Mouse (Mus musculus): ENCODE data around the gene Rbms3.

The Rbms3 gene

GRCm38 (mm10) chr9:117373164-117373741 is 256.5 kb downstream of the Rbms3 start:
- DNase-seq: peak; percentile 63 to 76

- no peak for DNase-seq
These were observed 257.7 kb downstream of the Rbms3 start for GRCm38 (mm10) chr9:117371980-117372379.

GRCm38 (mm10) chr9:117370086-117370485 is 259.6 kb downstream of the Rbms3 start:
- DNase-seq: no peak

- DNase-seq: no peak
These were observed 261.7 kb downstream of the Rbms3 start for GRCm38 (mm10) chr9:117368016-117368415.

- peak in 1 of 2 experiments; percentile 18 for DNase-seq
These were observed 265.1 kb downstream of the Rbms3 start for GRCm38 (mm10) chr9:117364610-117365009.

GRCm38 (mm10) chr9:117361431-117361830 is 268.3 kb downstream of the Rbms3 start:
- DNase-seq: no peak

GRCm38 (mm10) chr9:117356764-117357442 is 272.8 kb downstream of the Rbms3 start:
- DNase-seq: peak; percentile 64 to 71

GRCm38 (mm10) chr9:117355501-117355900 is 274.2 kb downstream of the Rbms3 start:
- DNase-seq: no peak

GRCm38 (mm10) chr9:117342336-117342735 is 287.4 kb downstream of the Rbms3 start:
- DNase-seq: no peak

GRCm38 (mm10) chr9:117330681-117331080 is 299.0 kb downstream of the Rbms3 start:
- DNase-seq: no peak

- no peak for DNase-seq
These were observed 310.4 kb downstream of the Rbms3 start for GRCm38 (mm10) chr9:117319271-117319670.

GRCm38 (mm10) chr9:117318461-117318860 is 311.3 kb downstream of the Rbms3 start:
- DNase-seq: no peak

- DNase-seq: no peak
These were observed 312.5 kb downstream of the Rbms3 start for GRCm38 (mm10) chr9:117317251-117317650.

GRCm38 (mm10) chr9:117313642-117314041 is 316.1 kb downstream of the Rbms3 start:
- no peak for DNase-seq

- no peak for DNase-seq
These were observed 319.9 kb downstream of the Rbms3 start for GRCm38 (mm10) chr9:117309809-117310208.

GRCm38 (mm10) chr9:117298991-117299390 is 330.7 kb downstream of the Rbms3 start:
- no peak for DNase-seq

- no peak for DNase-seq
These were observed 331.8 kb downstream of the Rbms3 start for GRCm38 (mm10) chr9:117297662-117298531.

- no peak for DNase-seq
These were observed 338.5 kb downstream of the Rbms3 start for GRCm38 (mm10) chr9:117291066-117291850.

- DNase-seq: no peak
These were observed 354.9 kb downstream of the Rbms3 start for GRCm38 (mm10) chr9:117274846-117275245.

- no peak for DNase-seq
These were observed 370.1 kb downstream of the Rbms3 start for GRCm38 (mm10) chr9:117259614-117260013.

- peak; percentile 64 to 73 for DNase-seq
These were observed 376.4 kb downstream of the Rbms3 start for GRCm38 (mm10) chr9:117253361-117253760.

GRCm38 (mm10) chr9:117252411-117252861 is 377.3 kb downstream of the Rbms3 start:
- DNase-seq: peak; percentile 71 to 81

Measured in kidney, postnatal 4 days (tissue).